Mouse (Mus musculus): ENCODE data around the gene Atg16l1.
A peak's percentile ranks its signal among the peaks of the same experiment; 100 is the strongest.

Atg16l1 gene

DNA sequence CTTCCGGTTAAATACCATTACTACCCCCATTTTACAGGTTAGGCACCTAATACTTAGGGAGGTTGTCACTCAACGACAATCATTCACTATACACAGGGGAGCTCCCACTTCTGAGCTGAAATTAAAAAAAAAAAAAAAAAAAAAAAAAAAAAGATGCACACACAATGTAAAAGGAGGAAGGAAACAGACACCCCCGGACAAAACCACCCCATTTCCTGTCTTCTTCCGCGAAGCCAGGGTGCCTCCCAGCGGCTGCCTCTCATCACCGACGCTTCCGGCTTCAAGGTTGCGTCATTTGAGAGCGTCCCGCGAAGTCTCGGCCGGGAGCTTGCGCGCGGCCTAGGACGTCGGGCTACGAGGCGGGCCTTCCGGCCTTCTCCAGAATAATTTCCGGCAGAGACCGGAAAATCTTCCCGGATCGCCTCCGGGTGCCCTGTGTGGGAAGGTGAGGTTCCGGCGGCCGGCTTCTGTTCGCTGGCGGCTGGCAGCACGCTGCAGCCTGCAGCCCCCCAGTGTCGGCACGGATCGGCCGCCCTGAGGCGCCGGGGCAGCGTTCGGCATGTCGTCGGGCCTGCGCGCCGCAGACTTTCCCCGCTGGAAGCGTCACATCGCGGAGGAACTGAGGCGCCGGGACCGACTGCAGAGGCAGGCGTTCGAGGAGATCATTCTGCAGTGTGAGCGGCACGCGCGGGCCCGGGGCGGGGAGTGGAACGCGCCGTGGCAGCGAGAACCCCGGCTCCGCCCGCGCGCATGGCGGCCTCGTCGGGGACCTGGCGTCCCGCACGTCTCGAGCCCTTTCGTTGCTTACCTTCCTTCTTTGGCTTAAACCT is at the start of gene Atg16l1:
TSS of gene Atg16l1 (plus strand) at position 230 of the 830 bp plus-strand sequence.
- DNase-seq (ENCODE audit: inconsistent age in 2 of 2, low spot score in 1 of 2): peak; percentile 97 to 98

DNA sequence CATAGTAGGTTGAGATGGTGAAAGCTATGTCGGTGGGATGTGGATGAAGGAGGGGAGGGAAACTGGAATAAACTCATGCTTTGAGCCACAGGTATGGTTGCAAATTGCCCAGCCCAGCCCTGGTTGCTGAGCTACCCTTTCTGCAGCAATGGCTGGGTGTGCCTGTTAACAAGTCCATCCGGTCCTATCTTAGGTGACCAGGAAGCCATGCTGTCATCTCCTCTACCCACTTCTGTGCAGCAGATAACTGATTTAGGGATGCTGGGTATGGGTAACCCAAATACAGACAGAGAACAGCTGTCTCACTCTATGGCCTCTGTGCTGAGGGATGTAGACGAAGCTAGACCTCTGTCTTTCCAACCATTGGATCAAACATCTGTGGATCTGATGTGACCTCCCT is 49.3 kb upstream of the Atg16l1 start:
- no peak for DNase-seq (ENCODE audit: inconsistent age in 2 of 2, low spot score in 1 of 2)

DNA sequence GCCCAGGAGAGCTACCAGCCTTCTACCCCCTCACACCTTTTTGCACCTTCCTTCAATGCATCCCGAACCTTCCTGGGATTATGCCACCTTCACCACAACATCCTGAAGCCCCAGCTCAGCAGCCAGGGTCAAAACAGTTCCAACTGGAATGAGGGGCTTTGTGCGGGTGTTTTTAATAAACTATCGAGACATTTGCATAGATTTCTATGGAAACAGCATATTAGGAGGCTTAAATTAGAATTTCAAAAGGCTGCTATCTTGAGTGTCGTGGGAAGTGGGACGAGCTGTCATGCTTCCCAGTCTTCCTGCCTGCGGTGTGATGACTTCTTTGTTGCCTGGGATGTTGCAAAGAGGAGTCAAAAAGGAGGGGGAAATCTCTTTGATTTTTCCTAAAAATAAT is 46.6 kb upstream of the Atg16l1 start:
- DNase-seq (ENCODE audit: inconsistent age in 2 of 2, low spot score in 1 of 2): no peak

DNA sequence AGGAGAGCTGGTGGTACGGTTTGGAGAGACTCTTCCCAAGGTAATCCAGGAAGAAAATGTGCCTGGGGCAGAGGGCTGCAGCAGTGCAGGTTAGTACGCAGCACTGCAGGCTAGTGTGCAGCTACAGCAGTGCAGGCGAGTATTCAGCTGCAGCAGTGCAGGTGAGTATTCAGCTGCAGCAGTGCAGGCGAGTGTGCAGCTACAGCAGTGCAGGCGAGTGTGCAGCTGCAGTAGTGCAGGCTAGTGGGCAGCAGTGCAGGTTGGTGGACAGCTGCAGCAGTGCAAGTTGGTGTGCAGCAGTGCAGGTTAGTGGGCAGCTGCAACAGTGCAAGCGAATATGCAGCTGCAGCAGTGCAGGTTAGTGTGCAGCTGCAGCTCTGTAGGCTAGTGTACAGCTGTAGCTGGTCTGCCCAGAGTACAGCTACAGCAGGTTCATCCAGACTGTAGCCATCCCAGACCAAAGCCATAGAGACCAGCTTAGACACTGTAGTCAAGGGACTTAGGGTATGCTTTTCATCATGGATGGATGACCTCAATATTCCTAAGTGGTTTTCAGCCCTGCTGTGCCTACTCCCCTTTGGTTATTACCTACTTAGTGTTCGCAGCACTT is 45.9 kb upstream of the Atg16l1 start:
- DNase-seq (ENCODE audit: inconsistent age in 2 of 2, low spot score in 1 of 2): no peak

DNA sequence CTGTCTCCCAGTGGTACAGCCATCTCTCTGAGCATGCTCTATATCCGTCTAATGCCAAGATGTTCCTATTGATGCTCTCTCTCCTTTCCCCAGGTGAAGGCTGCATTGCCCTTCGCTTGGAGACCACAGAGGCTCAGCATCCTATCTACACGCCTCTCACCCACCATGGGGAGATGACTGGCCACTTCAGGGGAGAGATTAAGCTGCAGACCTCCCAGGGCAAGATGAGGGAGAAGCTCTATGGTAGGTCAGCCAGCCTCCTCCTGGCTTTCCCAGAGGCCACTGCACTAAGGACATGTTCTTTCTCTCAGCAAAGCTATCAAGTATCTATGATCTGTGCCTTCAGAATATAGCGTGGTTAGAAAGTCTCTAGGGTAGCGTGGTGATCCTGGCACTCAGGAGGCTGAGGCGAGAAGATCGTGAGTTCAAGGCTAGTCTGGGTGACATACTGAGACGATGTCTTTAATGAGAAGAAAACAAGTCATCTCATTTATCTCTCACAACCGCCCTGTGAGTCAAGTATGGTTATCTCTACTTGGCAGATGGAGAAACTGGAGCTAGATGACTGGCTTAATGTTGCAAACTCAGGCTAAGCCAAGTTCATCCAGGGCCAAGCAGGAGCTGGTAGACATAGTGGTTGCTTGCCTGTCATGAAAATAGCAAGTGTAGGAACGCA is 43.6 kb upstream of the Atg16l1 start:
- no peak for DNase-seq (ENCODE audit: inconsistent age in 2 of 2, low spot score in 1 of 2)

DNA sequence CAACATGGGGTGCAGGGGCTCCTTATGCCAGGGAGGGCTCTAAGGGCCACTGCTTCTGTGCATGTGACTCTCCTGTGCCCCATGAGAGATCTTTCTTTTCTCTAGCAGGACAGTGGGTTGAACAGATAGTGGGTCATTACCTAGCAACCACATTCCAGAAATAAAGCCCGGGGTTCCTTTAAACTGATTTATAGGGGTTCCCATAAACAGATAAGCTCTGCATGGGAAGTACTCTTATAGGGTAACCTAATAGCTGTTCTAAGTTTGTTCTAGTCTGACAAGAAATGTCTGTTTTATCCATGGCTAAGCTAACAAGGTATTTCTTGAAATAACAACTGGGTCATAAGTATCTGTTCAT is 43.1 kb upstream of the Atg16l1 start:
- DNase-seq (ENCODE audit: inconsistent age in 2 of 2, low spot score in 1 of 2): no peak

DNA sequence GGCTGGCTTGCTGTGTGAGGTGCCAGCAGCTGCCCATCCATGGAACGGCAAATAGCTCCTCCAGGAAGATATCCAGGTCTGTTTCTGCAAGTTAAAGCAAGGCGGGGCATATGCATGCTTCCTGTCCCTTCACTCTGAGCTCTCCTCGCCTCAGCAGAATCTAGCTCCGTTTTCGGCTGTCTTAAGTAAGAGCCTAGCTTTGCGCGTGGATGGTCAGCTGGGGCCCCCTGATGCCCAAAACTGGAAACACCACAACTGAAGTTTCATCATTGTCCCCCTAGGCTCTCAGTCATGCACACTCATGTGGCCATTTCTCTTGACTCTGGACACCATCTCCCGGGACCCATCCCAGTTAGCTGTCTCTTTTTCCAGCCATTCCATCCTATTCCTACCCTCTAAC is 34.3 kb upstream of the Atg16l1 start:
- peak; percentile 30 to 74 for DNase-seq (ENCODE audit: inconsistent age in 2 of 2, low spot score in 1 of 2)

DNA sequence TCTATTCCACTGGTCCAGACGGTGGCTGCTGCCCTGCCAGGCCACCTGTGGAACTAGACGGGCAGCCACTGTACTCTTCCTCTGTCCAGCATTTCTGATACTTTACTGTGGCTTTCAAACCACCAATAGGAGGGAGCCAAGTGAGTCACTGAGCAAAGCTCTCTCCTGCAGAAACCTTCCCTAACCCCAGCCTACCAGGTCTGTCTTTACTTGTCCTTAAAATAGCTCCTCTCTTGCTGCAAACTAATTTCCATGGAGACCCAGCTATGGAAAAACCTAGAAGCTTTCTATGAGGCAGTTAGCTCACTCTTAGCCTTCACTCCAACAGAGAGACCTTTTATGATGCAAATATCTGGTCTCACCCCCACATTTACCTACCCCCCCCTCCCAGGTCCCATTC is 33.6 kb upstream of the Atg16l1 start:
- DNase-seq (ENCODE audit: inconsistent age in 2 of 2, low spot score in 1 of 2): no peak

DNA sequence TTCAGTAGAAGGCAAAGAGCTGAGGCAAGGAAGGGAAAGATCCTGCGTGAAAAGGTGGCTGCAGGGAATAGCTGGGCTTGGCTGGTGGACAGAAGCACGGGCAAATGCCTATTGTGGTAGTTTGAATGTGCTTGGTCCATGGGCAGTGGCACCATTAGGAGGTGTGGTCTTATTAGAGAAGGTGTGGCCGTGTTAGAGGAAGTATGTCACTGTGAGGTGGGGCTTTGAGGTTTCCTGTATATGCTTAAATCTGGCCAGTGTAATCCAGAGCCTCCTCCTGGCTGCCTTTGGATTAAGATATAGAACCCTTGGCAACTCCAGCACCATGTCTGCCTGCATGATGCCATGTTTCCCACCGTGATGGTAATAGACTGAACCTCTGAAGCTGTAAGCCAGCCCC is 32.3 kb upstream of the Atg16l1 start:
- no peak for DNase-seq (ENCODE audit: inconsistent age in 2 of 2, low spot score in 1 of 2)

DNA sequence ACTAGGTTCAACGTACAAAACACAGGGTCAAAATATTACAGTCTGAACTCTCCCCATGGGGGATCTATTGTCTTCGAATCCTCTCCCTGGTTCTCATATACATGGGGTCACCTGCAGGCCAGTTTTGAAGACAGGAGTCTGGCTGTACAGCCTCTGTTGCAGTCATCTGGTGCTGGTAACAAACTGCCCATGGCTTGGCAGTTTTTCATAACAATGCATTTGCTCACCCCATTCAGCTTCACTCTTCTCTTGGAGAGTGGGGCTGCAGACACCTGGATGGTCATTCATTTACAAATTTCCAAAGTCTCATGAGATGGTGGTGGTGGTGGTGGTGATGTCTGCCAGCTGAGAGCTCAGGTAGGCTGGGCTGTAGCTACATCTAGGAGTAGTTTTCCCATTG is 26.6 kb upstream of the Atg16l1 start:
- DNase-seq (ENCODE audit: inconsistent age in 2 of 2, low spot score in 1 of 2): no peak

DNA sequence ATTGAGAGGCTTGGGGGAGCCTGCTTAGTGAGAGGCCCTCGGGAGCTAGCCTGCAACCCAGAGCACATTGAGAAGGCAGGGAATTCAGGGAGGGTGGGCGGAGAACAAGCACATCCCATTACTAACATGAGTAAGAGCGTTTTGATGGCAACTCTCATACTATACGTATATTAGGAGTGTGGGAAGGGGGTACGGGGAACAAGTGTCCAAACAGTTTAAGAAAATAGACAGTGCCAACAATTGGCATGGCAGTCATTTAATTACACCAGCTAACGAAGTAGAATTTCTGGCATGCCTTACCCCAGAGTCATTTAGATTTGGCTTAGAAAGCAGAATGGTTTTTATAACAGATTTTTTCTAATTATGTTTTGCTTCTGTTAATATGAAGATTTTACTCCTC is 25.8 kb upstream of the Atg16l1 start:
- DNase-seq (ENCODE audit: inconsistent age in 2 of 2, low spot score in 1 of 2): no peak

DNA sequence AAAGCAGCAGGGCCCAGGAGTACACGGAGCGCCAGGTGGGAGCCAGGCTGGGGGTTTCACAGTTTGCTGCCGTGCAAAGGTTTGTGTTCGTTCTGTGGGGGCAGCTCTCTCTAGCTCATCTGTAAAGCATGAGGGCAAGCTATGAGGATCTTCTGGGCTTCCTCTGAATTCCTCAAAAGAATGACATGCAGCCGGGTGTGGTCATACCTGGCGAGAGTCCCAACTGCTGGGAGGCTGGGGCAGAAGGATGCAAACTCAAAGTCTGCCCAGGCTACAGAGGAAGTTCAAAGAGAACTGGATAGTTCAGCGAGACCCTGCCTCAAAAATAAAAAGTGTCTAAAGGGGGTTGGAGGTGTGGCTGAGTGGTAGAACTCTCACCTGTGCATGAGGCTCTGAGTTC is 25.4 kb upstream of the Atg16l1 start:
- DNase-seq (ENCODE audit: inconsistent age in 2 of 2, low spot score in 1 of 2): no peak

DNA sequence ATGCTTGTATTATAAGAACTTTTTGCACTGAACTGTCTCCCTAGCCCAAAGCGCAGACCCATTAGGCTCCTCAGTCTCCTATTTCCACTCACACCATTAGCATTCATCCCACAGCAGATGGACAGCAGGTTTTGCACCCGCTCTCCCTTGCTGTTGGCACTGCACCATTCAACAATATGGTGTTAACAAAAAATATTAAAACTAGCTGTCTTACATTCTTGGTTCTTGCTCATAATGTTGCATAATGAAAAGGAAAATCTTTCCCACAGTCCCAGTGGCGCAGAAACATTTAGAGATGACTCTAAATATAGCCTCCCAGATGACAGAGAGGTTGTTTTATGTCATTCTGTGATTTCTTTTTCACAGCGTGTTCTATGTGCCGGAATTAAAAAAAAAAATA is 22.5 kb upstream of the Atg16l1 start:
- DNase-seq (ENCODE audit: inconsistent age in 2 of 2, low spot score in 1 of 2): no peak

DNA sequence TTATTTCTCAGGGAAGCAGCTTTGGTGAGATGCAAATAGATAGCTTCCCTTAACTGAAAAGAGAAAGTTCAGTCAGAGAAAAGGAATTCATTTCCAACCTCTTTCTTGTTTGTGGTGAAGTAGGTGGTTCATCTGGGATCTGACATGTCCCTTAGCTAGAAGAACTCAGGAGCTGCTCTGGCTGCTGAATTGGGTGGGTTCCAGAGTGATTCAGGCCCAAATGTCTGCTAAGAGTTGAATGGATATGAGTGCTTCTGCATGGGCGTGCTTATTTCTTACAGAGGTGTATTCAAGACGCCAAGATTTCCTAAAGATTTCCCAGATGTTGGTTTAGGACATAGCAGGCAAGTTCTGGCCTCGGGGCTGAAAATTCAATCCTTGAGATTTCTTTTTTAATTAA is 21.5 kb upstream of the Atg16l1 start:
- DNase-seq (ENCODE audit: inconsistent age in 2 of 2, low spot score in 1 of 2): no peak

DNA sequence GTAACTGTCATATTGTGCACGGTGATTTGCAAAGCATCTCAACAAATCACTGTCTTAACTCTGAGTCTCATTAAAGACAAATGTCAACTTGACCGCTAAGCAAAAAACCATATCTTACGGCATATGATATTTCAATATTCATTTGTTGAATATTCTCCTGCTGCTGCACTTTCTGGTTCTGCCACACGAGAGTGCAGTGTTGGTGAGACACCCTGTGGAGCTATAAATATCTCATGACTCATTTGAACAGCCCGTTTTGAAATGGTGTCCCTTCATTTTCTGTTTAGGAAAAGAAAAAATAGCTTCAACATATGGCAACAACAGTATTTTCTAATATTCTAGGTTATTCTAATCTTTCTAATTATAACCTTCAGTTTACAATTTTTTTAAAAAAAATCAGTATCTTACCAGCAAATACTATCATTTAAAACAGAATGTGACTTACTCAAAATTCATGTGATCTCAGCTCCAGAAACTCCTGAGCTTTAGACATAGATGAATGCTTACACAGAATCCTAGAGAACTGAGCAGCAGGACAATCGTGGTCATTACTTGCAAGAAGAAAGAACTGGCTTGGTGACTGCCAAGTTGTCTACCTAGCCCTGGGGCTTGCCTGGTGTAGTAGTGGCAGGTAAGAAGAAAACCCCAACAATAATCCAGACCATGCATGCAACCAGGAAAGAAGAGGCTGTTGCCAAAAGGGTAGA is 14.9 kb upstream of the Atg16l1 start:
- DNase-seq (ENCODE audit: inconsistent age in 2 of 2, low spot score in 1 of 2): no peak

DNA sequence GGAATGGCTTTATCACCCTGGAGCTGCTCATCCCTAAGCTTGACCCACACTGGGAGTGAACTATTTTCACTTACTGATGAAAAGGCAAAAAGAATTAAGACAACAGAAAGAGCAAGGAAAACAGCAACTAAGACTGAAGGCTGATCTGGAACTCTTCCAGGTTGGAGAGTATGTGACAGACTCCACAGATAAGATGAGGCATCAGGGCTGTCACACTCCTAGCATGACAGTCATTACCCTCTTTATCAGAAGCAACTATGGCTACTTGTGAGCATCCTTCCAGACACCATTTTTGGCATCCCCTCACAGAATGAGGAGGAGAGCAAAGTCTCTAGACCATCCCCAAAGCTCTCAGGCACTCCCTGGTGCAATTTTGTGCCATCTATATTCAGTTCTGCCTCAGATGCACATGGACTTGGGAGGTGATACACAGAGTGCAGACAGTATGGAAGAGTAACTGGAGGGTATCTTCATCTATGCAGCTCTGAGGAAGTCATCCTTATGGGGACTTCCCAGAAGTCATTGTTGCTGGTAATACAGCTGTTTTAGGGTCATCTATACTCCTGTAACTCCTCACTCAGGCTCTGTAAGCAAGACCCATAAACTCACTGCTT is 6.2 kb upstream of the Atg16l1 start:
- DNase-seq (ENCODE audit: inconsistent age in 2 of 2, low spot score in 1 of 2): no peak

DNA sequence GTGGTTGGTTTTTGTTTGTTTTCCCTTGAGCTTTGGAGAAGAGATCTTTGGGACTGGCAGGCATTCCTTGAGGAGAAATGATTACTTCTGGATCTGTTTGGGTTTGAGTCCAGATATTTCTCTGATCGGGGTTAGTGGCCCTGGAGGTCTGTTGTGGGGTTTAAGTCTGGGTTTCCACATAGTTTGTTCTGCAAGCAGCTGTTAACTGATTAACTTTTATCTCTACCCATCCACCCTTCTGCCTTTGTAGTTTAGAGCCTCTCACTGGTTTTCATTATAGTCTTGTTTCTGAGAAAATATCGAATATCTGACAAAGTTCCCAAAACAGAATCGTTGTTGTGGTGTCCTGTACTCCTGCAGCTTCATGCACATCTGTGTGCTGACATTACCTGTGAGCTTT is 8.2 kb downstream of the Atg16l1 start:
- no peak for DNase-seq (ENCODE audit: inconsistent age in 2 of 2, low spot score in 1 of 2)

DNA sequence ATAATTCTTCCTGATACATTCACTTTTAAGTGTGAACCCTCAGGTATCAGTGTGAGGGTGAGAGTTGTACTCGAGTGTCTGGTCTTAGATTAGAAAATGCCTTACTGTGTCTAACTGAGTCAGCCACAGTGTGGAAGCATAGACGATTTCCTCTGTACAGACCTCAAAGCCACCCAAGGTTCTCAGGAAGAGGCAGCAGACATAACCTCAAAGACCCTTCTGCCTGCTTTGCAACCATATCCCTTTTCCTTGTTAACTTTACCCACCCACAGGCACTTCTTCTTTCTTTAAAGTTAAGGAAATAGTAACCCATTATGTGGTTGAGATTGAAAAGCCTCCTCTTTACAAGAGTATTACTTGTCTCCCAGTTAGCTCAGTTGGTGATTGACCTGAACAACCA is 10.1 kb downstream of the Atg16l1 start:
- no peak for DNase-seq (ENCODE audit: inconsistent age in 2 of 2, low spot score in 1 of 2)

DNA sequence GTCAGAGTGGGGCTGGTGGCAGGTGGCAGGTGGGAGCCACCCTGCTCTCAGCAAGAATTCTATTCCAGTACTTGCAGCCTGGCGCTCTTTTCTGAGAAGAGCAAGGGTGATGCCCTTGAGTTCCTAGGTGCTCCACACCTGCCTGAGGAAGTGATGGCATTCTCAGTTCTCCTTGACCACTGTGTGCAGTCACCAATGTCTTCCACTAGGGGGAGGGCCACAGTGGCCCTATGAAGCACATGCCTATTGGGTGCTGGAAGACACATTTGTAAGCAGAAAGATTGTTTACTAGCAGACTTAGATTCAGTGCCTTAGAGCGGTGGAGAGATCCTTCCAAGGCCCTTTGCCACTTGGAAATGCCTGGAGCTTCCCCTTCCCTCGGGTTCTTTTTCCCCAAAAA is 10.6 kb downstream of the Atg16l1 start:
- DNase-seq (ENCODE audit: inconsistent age in 2 of 2, low spot score in 1 of 2): peak; percentile 13 to 44

DNA sequence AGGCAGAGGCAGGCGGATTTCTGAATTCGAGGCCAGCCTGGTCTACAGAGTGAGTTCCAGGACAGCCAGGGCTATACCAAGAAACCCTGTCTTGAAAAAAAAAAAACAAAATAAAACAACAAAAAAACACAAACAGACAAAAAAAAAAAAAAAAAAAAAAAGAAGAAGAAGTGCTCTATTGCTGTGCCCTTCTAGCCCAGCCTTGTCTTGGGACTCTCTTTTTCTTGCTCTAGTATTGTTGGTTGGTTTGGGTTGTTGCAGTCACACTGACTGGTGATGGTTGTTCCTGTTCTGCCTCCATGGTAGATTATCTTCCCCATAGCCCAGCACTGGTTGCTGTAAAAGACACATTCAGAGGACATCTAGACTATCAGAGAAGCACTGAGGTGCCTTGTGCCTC is 13.6 kb downstream of the Atg16l1 start:
- no peak for DNase-seq (ENCODE audit: inconsistent age in 2 of 2, low spot score in 1 of 2)

DNA sequence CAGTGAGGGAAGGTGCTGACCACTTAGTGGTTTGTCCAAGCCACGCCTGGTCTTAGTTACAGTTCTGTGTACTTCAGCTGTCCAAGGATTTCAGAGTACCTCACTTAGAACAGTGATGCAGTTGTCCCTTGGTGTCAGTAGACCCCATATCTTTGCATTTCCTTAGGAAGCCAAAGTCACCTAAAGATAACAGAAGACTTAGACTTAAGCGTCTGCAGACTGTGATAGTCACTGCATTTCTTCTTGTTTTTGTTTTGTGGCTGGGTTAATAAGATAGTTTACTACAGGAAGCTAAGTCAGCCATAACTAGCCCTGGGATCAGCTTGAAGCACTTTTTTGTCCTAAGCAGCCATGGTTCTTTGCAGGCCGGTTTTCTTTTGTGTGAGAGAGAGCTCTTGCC is 14.8 kb downstream of the Atg16l1 start:
- no peak for DNase-seq (ENCODE audit: inconsistent age in 2 of 2, low spot score in 1 of 2)
